Mouse (Mus musculus) midbrain, embryonic 10.5 days (tissue): Measurements from ENCODE around the gene Hoxd11. TPM values are rescaled to one million over a fixed set of nuclear protein-coding genes. Genes with fewer than 3 reads are reported as not detected.

Experiments
- DNase-seq: peaks from one replicate; pipeline ENCODE4 v3.0.0-alpha.2; 2017; ENCODE audit warnings: low spot score
- H3K27ac ChIP-seq: fragments of 300-500 bp; sonication (generic); replicated peaks from 2 replicates; pipeline ENCODE4 v1.5.1; 2016; ENCODE audit warnings: mild to moderate bottlenecking
- H3K27me3 ChIP-seq: fragments of 300-500 bp; sonication (generic); 2 replicates; pipeline ENCODE4 v1.6.1; 2016; ENCODE audit warnings: low read depth, mild to moderate bottlenecking; ENCODE audit not compliant: poor library complexity, severe bottlenecking
- H3K36me3 ChIP-seq: fragments of 300-500 bp; sonication (generic); 2 replicates; pipeline ENCODE4 v1.6.1; 2016; ENCODE audit warnings: mild to moderate bottlenecking, moderate library complexity
- H3K4me1 ChIP-seq: fragments of 300-500 bp; sonication (generic); 2 replicates; pipeline ENCODE4 v1.6.1; 2016
- H3K4me3 ChIP-seq: fragments of 300-500 bp; sonication (generic); 2 replicates; pipeline ENCODE4 v1.5.1; 2016; ENCODE audit warnings: mild to moderate bottlenecking, moderate library complexity
- H3K9me3 ChIP-seq: fragments of 300-500 bp; sonication (generic); replicated peaks from 2 replicates; pipeline ENCODE4 v1.6.1; 2016; ENCODE audit warnings: mild to moderate bottlenecking
- WGBS: fragments of 180-500 bp; shearing (Covaris S2); methylation state at CpG from one replicate; pipeline ENCODE4 v1.1.7; 2016; 5-methylcytosine and 5-hydroxymethylcytosine counted together
- polyA plus RNA-seq: library from polyadenylated mRNA; unstranded; fragments of >200 nt; fragmentation: Nextera tagmentation; extraction: Ambion mirVana; gene quantifications from 2 replicates; pipeline ENCODE4 v1.2.1, GENCODE M21; 2016

Hoxd11 gene
- polyA plus RNA-seq, 1 experiment from 2014 or later = not detected

- Histone ChIP-seq H3K27me3 (peaks cover 100% of the 10 kb centered on the region), H3K9me3 (no peaks in the 10 kb centered on the region), H3K4me3 (no peak overlapping the region), H3K27ac (no peak overlapping the region), H3K36me3 (no peaks in the 10 kb centered on the region), H3K4me1 (peaks cover 11% of the 10 kb centered on the region)
- 4% methylated on average over 19 of the region's 19 CpGs for WGBS
- DNase-seq = no peak
Observed at GRCm38 (mm10) chr2:74713239-74714150, 34.1 kb downstream of the Hoxd11 start.

DNA sequence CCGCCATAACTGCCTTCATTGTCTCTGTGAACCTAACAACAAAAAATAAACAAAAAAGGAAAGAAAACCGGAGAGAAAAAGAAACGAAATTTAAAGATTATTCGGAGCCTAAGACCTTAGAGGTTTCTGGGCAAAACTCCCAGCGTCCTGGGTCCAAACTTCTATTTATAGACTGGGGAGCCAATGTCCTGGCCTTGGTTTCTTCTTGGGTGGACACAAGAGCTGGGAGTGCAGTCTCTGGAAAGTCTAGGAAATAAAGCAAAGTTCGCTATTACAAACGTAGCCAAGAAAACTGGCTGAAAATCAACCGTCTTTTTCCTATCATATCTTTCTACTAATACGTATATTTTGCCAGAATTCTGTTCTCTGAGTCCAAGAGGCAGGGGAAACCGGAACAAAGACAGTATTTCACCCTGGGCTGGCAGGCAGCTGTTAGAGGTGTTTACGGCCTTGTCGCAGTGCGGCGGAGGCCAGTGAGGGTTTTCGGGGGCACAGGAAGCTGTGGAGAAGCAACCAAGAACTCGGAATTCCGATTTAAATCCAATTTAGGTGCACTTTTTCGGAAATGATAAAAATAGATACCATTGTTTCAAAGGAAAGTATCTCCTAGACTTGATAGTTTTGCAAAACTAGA, 34.9 kb downstream of the Hoxd11 start:
- Histone ChIP-seq H3K27ac (no peak overlapping the region), H3K4me3 (no peak overlapping the region), H3K36me3 (no peaks in the 10 kb centered on the region), H3K9me3 (no peaks in the 10 kb centered on the region), H3K4me1 (peaks cover 11% of the 10 kb centered on the region), H3K27me3 (peaks cover 100% of the 10 kb centered on the region)
- WGBS = 4% methylated on average over 18 of the region's 18 CpGs
- no peak for DNase-seq

DNA sequence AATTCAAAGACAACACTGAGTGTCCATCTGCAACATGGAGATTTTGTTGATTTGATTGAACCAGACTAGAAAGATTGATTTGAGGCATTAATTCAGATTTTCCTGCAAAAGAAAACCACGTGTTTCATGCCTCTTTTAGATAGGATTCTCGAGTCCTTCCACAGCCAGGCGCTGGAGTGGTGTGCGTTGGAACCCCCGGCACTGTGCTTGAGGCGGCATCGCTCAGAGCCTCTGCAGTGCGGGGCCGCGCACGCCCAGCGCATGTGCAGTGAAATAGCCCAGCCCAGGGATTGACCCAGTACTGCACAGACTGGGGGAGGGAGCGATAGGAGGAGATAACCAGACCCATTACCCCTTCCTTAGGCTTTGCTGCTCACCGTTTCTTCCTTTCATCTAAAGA, 35.5 kb downstream of the Hoxd11 start:
- Histone ChIP-seq H3K4me1 (peaks cover 11% of the 10 kb centered on the region), H3K4me3 (no peak overlapping the region), H3K36me3 (no peaks in the 10 kb centered on the region), H3K27me3 (peaks cover 100% of the 10 kb centered on the region), H3K27ac (no peak overlapping the region), H3K9me3 (no peaks in the 10 kb centered on the region)
- WGBS = under 1% methylated on average over 14 of the region's 14 CpGs
- DNase-seq = no peak

- 3% methylated on average over 26 of the region's 26 CpGs for WGBS
- no peaks in the 10 kb centered on the region for H3K36me3 ChIP-seq
- DNase-seq = peak; percentile 90
Observed at GRCm38 (mm10) chr2:74715504-74716241, 36.3 kb downstream of the Hoxd11 start.

GRCm38 (mm10) chr2:74720384-74720783, 41.0 kb downstream of the Hoxd11 start:
- H3K27ac ChIP-seq = no peak overlapping the region
- H3K27me3 ChIP-seq = peaks cover 100% of the 10 kb centered on the region
- DNase-seq = no peak
- peaks cover 5% of the 10 kb centered on the region; the same call in 1 of the 2 replicates for H3K4me1 ChIP-seq
- 5% methylated on average over 2 of the region's 2 CpGs for whole genome bisulfite sequencing
- no peak overlapping the region for H3K4me3 ChIP-seq
- no peaks in the 10 kb centered on the region for H3K36me3 ChIP-seq
- H3K9me3 ChIP-seq = no peaks in the 10 kb centered on the region

More at GRCm38 (mm10) chr2:74715504-74716241, 36.3 kb downstream of the Hoxd11 start:
- H3K27ac ChIP-seq = no peak overlapping the region
- H3K9me3 ChIP-seq = no peaks in the 10 kb centered on the region
- peak overlapping the region; percentile 41 for H3K4me3 ChIP-seq
- H3K27me3 ChIP-seq = peaks cover 100% of the 10 kb centered on the region
- H3K4me1 ChIP-seq = peaks cover 11% of the 10 kb centered on the region

DNA sequence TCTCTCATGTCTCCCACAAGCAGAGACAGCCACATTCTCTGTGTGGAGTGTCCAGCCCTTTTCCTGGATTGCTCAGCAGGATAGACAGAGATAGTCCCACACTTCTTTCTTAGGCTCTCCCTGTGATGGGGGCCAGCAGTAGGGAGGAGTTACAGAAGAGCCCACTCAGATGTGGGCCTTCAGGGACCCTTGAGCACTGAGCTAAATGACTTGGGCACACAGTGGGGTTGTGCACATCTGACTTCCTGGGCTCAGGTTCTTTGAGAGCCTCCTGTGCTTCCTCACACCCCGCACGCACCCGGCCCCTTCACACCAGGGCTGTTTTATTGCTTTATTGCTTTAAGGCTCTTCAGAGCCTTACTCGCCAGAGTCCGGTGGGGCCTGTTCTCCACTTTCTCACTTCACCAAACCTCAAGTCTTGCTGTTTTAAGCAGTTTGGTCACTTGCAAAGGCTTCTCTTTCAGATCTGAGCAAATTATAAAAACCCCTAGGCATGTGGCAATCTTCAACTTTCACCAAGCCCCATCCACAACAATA, 41.7 kb downstream of the Hoxd11 start:
- Histone ChIP-seq H3K4me1 (peaks cover under 1% of the 10 kb centered on the region; the same call in 1 of the 2 replicates), H3K36me3 (no peaks in the 10 kb centered on the region), H3K27ac (no peak overlapping the region), H3K4me3 (no peak overlapping the region), H3K27me3 (peaks cover 100% of the 10 kb centered on the region), H3K9me3 (no peaks in the 10 kb centered on the region)
- DNase-seq = peak; percentile 14
- WGBS = 2% methylated on average over 5 of the region's 5 CpGs

GRCm38 (mm10) chr2:74721882-74722281, 42.5 kb downstream of the Hoxd11 start:
- Histone ChIP-seq H3K27me3 (peaks cover 100% of the 10 kb centered on the region), H3K4me3 (no peak overlapping the region), H3K27ac (no peak overlapping the region), H3K4me1 (no peaks in the 10 kb centered on the region), H3K9me3 (no peaks in the 10 kb centered on the region), H3K36me3 (no peaks in the 10 kb centered on the region)
- peak; percentile 25 for DNase-seq
- 6% methylated on average over 6 of the region's 6 CpGs for WGBS

DNA sequence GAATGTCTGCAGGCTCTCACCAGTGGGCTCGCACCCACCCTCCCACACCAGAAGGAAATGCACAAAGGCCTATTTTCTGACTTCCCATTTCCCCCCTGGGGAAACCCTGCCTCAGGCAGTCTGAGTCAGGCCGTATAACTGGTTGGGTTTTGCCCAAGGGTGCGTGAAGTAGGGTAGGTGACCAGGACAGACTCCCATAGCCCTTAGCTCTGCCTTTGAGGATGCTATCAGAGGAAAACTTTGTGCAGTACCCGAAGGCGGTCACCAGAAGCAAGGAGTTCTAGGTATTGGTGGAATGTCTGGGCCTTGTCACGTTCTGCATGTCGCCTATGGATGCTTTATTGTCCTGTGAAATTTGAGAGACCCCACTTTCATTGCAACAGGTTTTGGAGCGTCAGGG, 43.6 kb downstream of the Hoxd11 start:
- no peak for DNase-seq
- peaks cover 9% of the 10 kb centered on the region for H3K4me1 ChIP-seq
- 2% methylated on average over 8 of the region's 8 CpGs for WGBS
- no peak overlapping the region for H3K27ac ChIP-seq
- peaks cover 100% of the 10 kb centered on the region for H3K27me3 ChIP-seq
- no peaks in the 10 kb centered on the region for H3K36me3 ChIP-seq
- no peak overlapping the region for H3K4me3 ChIP-seq
- H3K9me3 ChIP-seq = no peaks in the 10 kb centered on the region

DNA sequence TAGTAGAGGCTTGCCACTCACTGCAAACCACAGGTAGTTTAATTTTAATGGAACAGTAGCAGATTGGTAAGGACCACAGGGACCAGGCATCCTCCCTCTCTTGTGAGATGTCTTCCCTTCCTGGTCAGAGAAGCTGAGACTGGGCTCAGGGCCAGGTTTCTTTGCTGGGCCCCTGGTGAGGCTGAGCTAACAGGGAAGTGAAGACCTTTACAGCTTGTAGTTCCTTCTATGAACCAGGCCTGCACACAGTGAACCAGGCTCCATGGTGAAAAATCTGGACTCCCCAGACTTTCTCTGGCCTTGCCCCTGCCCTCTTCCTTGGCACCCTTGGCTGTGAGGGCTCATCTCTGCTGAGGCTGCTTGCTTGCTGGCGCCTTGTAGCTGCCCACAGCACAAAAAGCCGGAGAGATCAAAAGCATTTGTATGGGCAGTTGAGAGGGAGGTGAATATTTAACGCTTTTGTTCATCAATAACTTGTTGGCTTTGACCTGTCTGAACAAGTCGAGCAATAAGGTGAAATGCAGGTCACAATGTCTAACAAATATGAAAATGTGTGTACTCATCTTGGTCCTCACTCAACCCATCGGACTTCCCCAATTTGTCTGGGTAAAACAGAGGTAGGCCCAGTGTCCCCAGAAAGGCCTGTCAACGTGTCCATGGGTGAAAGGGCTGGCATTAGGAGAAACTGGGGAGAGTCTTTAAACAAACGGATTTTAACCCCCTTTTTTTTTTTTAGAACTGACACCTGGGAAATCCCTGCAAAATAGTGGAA, 45.1 kb downstream of the Hoxd11 start:
- peak; percentile 28 for DNase-seq
- H3K27me3 ChIP-seq = peaks cover 100% of the 10 kb centered on the region
- H3K4me1 ChIP-seq = peaks cover 9% of the 10 kb centered on the region
- no peaks in the 10 kb centered on the region for H3K36me3 ChIP-seq
- H3K27ac ChIP-seq = no peak overlapping the region
- no peaks in the 10 kb centered on the region for H3K9me3 ChIP-seq
- no peak overlapping the region for H3K4me3 ChIP-seq
- 5% methylated on average over 7 of the region's 7 CpGs for WGBS

DNA sequence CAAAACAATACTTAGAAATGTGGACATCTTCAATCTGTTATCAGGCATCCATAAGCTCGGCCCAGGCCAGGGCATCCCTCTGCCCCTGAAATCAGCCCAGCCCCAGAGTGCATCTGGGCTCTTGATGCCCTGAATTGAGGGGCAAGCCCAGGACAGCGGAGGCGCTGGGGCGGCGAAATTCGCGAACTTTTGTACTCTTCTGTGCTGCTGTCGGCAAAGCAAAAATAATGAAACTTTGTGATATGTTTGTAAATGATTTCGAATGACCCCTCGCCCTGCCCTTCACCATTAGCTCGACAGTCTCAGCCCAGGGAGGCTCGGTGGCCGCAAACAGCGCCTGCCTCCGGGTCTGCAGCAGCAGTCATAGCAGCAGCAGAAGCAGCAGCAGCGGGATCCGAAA, 45.8 kb downstream of the Hoxd11 start:
- peaks cover 9% of the 10 kb centered on the region for H3K4me1 ChIP-seq
- no peak overlapping the region for H3K27ac ChIP-seq
- H3K4me3 ChIP-seq = no peak overlapping the region
- peak; percentile 52 for DNase-seq
- peaks cover 100% of the 10 kb centered on the region for H3K27me3 ChIP-seq
- no peaks in the 10 kb centered on the region for H3K9me3 ChIP-seq
- WGBS = 1% methylated on average over 17 of the region's 17 CpGs
- H3K36me3 ChIP-seq = no peaks in the 10 kb centered on the region

DNA sequence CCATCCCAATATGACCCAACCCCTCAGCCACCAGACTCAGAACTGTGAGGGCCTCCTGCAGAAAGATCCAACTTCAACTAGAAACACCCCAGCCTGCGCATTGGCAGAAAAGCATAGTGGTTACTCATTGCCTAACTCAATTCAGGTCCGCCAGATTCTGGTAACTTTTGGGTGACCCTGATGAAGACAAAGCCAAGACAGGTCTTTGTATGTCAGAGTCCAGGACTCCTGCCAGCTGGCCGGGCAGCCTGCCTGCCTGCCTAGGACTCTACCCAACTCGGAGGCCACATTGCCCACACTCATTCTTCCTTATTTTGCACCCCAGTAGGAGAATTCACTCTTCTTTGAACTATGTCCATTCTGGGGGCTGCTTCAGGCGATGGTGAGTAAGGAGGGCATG, 47.2 kb downstream of the Hoxd11 start, which contains the start of gene Gm28230:
Gene Gm28230, plus strand, starts transcription at position 178 of the 400 bp plus-strand sequence.
- 6% methylated on average over 5 of the region's 5 CpGs for WGBS
- DNase-seq = no peak
- H3K27ac ChIP-seq = no peak within 1 kb of the TSS
- H3K4me1 ChIP-seq = peaks cover 9% of the 10 kb centered on the region
- H3K4me3 ChIP-seq = peak within 1 kb of the TSS; percentile 37
- H3K36me3 ChIP-seq = no peaks in the 10 kb centered on the region
- no peaks in the 10 kb centered on the region for H3K9me3 ChIP-seq
- H3K27me3 ChIP-seq = peaks cover 100% of the 10 kb centered on the region
